Mouse (Mus musculus) thymus, adult 2 months (tissue): ENCODE data around the gene Dbn1.

Experiments used
- CTCF ChIP-seq: fragments of 200-500 bp; IDR thresholded peaks from 2 replicates; pipeline ENCODE4 v1.5.1; 2012; ENCODE audit warnings: mild to moderate bottlenecking, control low read depth, low read length, moderate library complexity, borderline replicate concordance; ENCODE audit not compliant: control insufficient read depth, poor library complexity, insufficient read depth; ENCODE audit errors: extremely low read depth
- POLR2A ChIP-seq: fragments of 200-500 bp; IDR thresholded peaks from 2 replicates; pipeline ENCODE4 v1.6.1; 2012; ENCODE audit warnings: mild to moderate bottlenecking, low read length, control low read depth, moderate library complexity; ENCODE audit not compliant: control insufficient read depth, poor library complexity, insufficient read depth; ENCODE audit errors: extremely low read depth

GRCm38 (mm10) chr13:55506697-55507096, 18.8 kb upstream of the Dbn1 start:
- TF ChIP-seq POLR2A (no peak), CTCF (no peak)
